Mouse (Mus musculus) heart, embryonic 14.5 days (tissue): ENCODE results near the gene 2700049A03Rik. TPM values are rescaled to one million over a fixed set of nuclear protein-coding genes. Genes with fewer than 3 reads are reported as not detected.
"Not testable (repeated sequence)": the region's sequence is repeated elsewhere in the genome, so short reads cannot be mapped to it uniquely, and the experiment has no call there.

ENCODE experiments used
- ATAC-seq: fragments of 200-750 bp; cut with Nextera tagmentation; 2 replicates; pipeline ENCODE4 v1.8.0; 2017; ENCODE audit warnings: low read depth, moderate TSS enrichment; ENCODE audit not compliant: insufficient number of reproducible peaks, insufficient read depth, low FRiP score
- H3K27ac ChIP-seq, 2 experiments: fragments of 200-500 bp in 1 of 2; fragments of 300-500 bp in 1 of 2; sonication (generic) in 1 of 2; replicated peaks in 1 of 2; 2 replicates each; pipeline ENCODE4 v1.5.1; 2012 to 2014; ENCODE audit warnings: low read depth in 2 of 2, low read length in 2 of 2, control low read depth in 1 of 2, mild to moderate bottlenecking in 1 of 2, mixed read lengths in 1 of 2; ENCODE audit not compliant: control insufficient read depth in 1 of 2, insufficient read depth in 1 of 2
- H3K27me3 ChIP-seq: fragments of 300-500 bp; sonication (generic); 2 replicates; pipeline ENCODE4 v1.6.1; 2014; ENCODE audit warnings: mild to moderate bottlenecking, low read length, control low read depth; ENCODE audit not compliant: control insufficient read depth, insufficient read depth
- H3K36me3 ChIP-seq: fragments of 300-500 bp; sonication (generic); 2 replicates; pipeline ENCODE4 v1.6.1; 2014; ENCODE audit warnings: mild to moderate bottlenecking, control low read depth, low read length, mixed read lengths; ENCODE audit not compliant: control insufficient read depth, insufficient read depth
- H3K4me1 ChIP-seq, 2 experiments: fragments of 200-500 bp in 1 of 2; fragments of 300-500 bp in 1 of 2; sonication (generic) in 1 of 2; 2 replicates each; pipeline ENCODE4 v1.6.1; 2012 to 2014; ENCODE audit warnings: low read length in 2 of 2, control low read depth in 1 of 2, mixed read lengths in 1 of 2; ENCODE audit not compliant: control insufficient read depth in 2 of 2, insufficient read depth in 2 of 2
- H3K4me2 ChIP-seq: fragments of 300-500 bp; sonication (generic); 2 replicates; pipeline ENCODE4 v1.6.1; 2014; ENCODE audit warnings: mild to moderate bottlenecking, low read length
- H3K4me3 ChIP-seq, 2 experiments: fragments of 200-500 bp in 1 of 2; fragments of 300-500 bp in 1 of 2; sonication (generic) in 1 of 2; 2 replicates each; pipeline ENCODE4 v1.5.1; 2012 to 2014; ENCODE audit warnings: low read length in 2 of 2, mild to moderate bottlenecking in 2 of 2, control low read depth in 1 of 2, low read depth in 1 of 2, moderate library complexity in 1 of 2; ENCODE audit not compliant: control insufficient read depth in 1 of 2, insufficient read depth in 1 of 2
- H3K9ac ChIP-seq: fragments of 300-500 bp; sonication (generic); 2 replicates; pipeline ENCODE4 v1.6.1; 2014; ENCODE audit warnings: mild to moderate bottlenecking, low read length
- H3K9me3 ChIP-seq: fragments of 300-500 bp; sonication (generic); 2 replicates; pipeline ENCODE4 v1.6.1; 2016; ENCODE audit warnings: low read length, control low read depth; ENCODE audit not compliant: control insufficient read depth
- WGBS: fragments of 180-500 bp; shearing (Covaris S2); extraction: QIAGEN DNeasy Blood & Tissue Kit; methylation state at CpG from one replicate; pipeline ENCODE4 v1.1.7; 2014; 5-methylcytosine and 5-hydroxymethylcytosine counted together
- polyA plus RNA-seq: library from polyadenylated mRNA; unstranded; fragments of >200 nt; fragmentation: Nextera tagmentation; extraction: Ambion mirVana; gene quantifications from 2 replicates; pipeline ENCODE4 v1.2.1, GENCODE M21; 2014

2700049A03Rik gene
- polyA plus RNA-seq: 11.7 and 13.0 TPM in 2 replicates

DNA sequence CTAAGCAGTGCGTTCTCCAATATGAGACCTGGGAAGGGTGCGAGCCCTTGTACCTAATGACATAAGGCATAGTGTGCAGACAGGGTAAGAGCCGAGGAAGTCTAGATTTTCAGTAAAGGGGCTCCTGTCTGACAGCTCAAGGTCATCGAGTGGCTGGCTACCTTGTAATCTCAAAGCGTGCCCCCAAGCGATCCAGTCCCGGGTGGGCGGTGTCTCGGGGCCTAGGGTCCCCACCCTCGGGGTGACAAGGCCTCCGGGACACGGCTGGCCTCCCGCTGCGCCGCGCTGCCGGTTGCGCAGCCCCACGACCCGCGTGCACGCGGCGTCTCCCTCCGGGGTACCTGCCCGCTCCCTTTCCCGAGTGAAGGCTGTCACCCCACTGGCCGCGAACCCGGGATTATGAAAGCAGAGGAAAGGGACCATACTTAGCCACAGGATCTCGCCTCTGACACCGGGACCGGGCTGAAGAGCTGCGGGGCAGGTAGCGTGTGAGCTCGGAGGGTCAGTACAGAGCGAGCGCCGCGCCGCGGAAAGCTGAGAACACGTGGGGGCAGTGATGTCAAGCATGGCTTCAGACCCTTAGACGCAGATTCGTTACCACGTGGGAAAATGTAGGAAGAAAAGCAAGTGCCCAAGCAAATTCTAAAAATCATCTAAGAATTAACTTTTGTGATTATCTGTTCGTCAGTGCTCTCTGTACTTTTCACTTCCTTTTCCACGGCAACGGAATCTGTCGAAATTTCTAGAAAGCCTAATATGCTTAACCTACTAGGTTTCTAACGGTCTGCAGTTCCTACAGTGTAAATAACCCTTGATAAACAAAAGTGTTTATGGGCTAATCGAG, at the start of gene 2700049A03Rik, which contains the start of gene Timm9:
Gene 2700049A03Rik (plus strand): TSS at position 719 of the 844 bp plus-strand sequence.
Gene Timm9 (minus strand): TSS at position 555 of the 844 bp plus-strand sequence.
- H3K36me3 ChIP-seq: peaks cover 41% of the 10 kb centered on the region
- H3K4me1 ChIP-seq: peaks cover 0 to 8% of the 10 kb centered on the region in 2 experiments; a peak in 2 of 4 replicates
- WGBS: under 1% methylated on average over 52 of the region's 52 CpGs
- H3K27me3 ChIP-seq: no peaks in the 10 kb centered on the region
- H3K9me3 ChIP-seq: no peaks in the 10 kb centered on the region
- ATAC-seq: peak; percentile 86
- peak within 1 kb of the TSS; percentile 100 for H3K4me3 ChIP-seq
- peak within 1 kb of the TSS; percentile 94 for H3K4me2 ChIP-seq
- peak within 1 kb of the TSS; percentile 97 for H3K9ac ChIP-seq
- H3K27ac ChIP-seq: peak within 1 kb of the TSS; percentile 88 to 92

- not testable (repeated sequence) for H3K27ac ChIP-seq, ATAC-seq, H3K4me3 ChIP-seq, H3K4me2 ChIP-seq, H3K36me3 ChIP-seq, H3K9me3 ChIP-seq, H3K27me3 ChIP-seq, H3K9ac ChIP-seq, H3K4me1 ChIP-seq
- 73% methylated on average over 4 of the region's 4 CpGs for WGBS
These were observed 32.4 kb upstream of the 2700049A03Rik start for GRCm38 (mm10) chr12:71104275-71104674.

DNA sequence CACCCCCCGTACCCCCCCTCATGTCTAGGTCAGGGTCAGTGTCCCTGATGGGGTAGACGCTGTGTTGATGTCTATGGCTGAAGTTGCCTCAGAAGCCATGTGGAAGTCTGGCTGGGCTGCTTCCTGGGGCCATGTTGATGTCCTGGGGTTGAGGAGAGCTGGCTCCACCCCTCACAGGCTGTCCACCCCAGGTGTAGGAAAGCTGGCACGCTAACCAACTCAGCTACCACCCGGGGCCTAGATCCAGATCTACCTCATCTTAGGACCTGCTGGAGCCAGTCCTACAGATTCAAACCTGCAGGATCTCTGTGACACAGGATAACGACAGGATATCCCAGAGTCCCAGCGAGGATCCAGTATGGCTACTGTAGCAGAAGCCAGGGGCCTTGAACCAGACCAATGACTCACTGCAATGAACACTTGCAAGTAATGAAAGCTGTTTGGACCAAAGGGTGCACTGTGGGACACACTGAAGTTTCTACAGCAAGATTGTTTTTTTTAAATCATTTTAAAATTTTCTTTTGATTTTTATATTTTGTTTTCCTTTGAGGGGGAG, 29.4 kb upstream of the 2700049A03Rik start:
- H3K4me2 ChIP-seq: no peak overlapping the region
- H3K9ac ChIP-seq: no peak overlapping the region
- H3K36me3 ChIP-seq: no peaks in the 10 kb centered on the region
- no peak overlapping the region for H3K27ac ChIP-seq
- no peaks in the 10 kb centered on the region for H3K27me3 ChIP-seq
- H3K9me3 ChIP-seq: no peaks in the 10 kb centered on the region
- H3K4me1 ChIP-seq: peaks cover 4 to 8% of the 10 kb centered on the region in 2 experiments; a peak in 3 of 4 replicates
- ATAC-seq: no peak
- 82% methylated on average over 6 of the region's 6 CpGs for WGBS
- H3K4me3 ChIP-seq: no peak overlapping the region

GRCm38 (mm10) chr12:71111331-71111730, 25.3 kb upstream of the 2700049A03Rik start, which contains the start of gene Tomm20l:
Tomm20l (plus strand) TSS chr12:71111428.
- 10% methylated on average over 33 of the region's 33 CpGs for WGBS
- Histone ChIP-seq H3K36me3 (no peaks in the 10 kb centered on the region), H3K4me3 (peak within 1 kb of the TSS; percentile 21 to 30), H3K27me3 (no peaks in the 10 kb centered on the region), H3K9me3 (no peaks in the 10 kb centered on the region), H3K9ac (peak within 1 kb of the TSS; percentile 18), H3K4me1 (peaks cover 16 to 24% of the 10 kb centered on the region in 2 experiments), H3K4me2 (peak within 1 kb of the TSS; percentile 68), H3K27ac (no peak within 1 kb of the TSS)
- no peak for ATAC-seq

- no peaks in the 10 kb centered on the region for H3K27me3 ChIP-seq
- peaks cover 16 to 24% of the 10 kb centered on the region in 2 experiments for H3K4me1 ChIP-seq
- H3K9me3 ChIP-seq: no peaks in the 10 kb centered on the region
- H3K4me2 ChIP-seq: peak overlapping the region; percentile 58
- H3K9ac ChIP-seq: no peak overlapping the region
- peak overlapping the region; percentile 7 to 41; a peak in 1 of 4 replicates for H3K27ac ChIP-seq
- H3K4me3 ChIP-seq: 0 out of 4 replicates have a peak overlapping the region, but pooled peaks of 1 of the 2 experiments have one; percentile 5
- no peaks in the 10 kb centered on the region for H3K36me3 ChIP-seq
- peak; percentile 63; the same call in 1 of the 2 replicates for ATAC-seq
- WGBS: 14% methylated on average over 10 of the region's 10 CpGs
These were observed 23.6 kb upstream of the 2700049A03Rik start for GRCm38 (mm10) chr12:71113074-71113473.

DNA sequence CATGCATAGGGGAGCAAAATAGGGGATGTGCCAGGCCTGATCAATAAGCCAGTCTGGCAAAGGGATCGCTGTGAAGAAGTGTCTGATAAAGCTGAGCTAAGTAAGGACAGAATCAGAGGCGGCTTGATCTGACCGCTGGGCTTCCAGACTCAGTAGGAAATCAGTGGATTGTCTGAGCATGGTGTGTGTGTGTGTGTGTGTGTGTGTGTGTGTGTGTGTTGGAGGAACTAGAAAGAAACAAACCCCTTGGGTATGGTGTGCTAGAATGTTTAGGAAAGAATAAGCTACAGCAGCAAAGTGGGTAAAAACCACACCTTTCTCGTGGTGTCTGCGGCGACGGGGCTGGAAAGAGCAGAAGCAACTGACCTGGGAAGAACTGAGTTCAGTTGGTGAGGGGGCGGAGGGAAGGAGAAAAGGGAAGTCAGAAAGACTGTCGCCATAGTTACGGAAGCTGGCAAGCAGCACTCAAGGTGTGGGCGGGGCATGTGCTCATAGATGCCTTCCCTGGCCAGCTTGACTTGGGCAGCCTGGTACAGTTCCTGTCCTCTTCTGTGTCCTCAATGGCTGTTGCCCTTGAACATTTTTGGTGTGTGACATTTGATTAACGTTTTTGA, 22.9 kb upstream of the 2700049A03Rik start:
- H3K9ac ChIP-seq: no peak overlapping the region
- H3K36me3 ChIP-seq: no peaks in the 10 kb centered on the region
- no peaks in the 10 kb centered on the region for H3K9me3 ChIP-seq
- H3K4me1 ChIP-seq: peaks cover 16 to 24% of the 10 kb centered on the region in 2 experiments
- no peaks in the 10 kb centered on the region for H3K27me3 ChIP-seq
- peak overlapping the region; percentile 58 for H3K4me2 ChIP-seq
- no peak overlapping the region for H3K4me3 ChIP-seq
- no peak for ATAC-seq
- whole genome bisulfite sequencing: 32% methylated on average over 12 of the region's 12 CpGs
- 0 out of 4 replicates have a peak overlapping the region, but pooled peaks have one; percentile 7 to 41 for H3K27ac ChIP-seq

DNA sequence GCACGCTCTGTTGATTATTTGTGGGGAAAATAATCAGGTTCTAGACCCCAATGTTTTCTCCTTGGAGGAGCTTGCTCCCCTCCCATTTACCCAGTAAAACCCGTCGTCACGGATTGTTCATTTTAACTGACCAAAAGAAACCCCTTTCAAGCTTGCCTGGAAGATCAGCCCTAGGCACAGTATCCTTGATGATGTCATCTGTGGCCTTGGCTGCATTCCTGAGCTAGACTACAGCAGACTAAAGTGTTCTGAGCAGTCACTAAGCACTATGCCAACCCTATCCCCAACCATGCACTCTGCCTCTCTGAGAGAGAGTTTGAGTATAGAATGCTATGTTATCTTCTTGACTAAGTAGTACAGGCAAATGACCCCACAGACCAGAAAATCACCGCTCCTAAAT, 20.2 kb upstream of the 2700049A03Rik start:
- Histone ChIP-seq H3K36me3 (peaks cover 3% of the 10 kb centered on the region; the same call in 1 of the 2 replicates), H3K4me2 (no peak overlapping the region), H3K4me1 (peaks cover 11 to 19% of the 10 kb centered on the region in 2 experiments), H3K27ac (no peak overlapping the region), H3K27me3 (no peaks in the 10 kb centered on the region), H3K9me3 (no peaks in the 10 kb centered on the region), H3K9ac (no peak overlapping the region), H3K4me3 (no peak overlapping the region)
- 66% methylated on average over 5 of the region's 5 CpGs for WGBS
- ATAC-seq: no peak
